14 mouse cellular contexts compared by ENCODE assay signal in genomic region chr5:91722982-91723381, GRCm38 (mm10).
A peak's percentile ranks its signal among the peaks of the same experiment; 100 is the strongest.
DNase-seq lines count a peak whose midpoint lies in the region; ATAC-seq and TF ChIP-seq lines count a peak whose summit lies in the region.
"Had no signal": no experiment of that assay in that cellular context is flagged by ENCODE, and none has a peak within 500 bp of the region (broad histone marks: within the 10 kb centered on the region; RNA-seq: fewer than 3 reads in every experiment).

No protein-coding gene starts in this region.

- peak overlapping the region; percentile 25; the same call in 1 of the 2 replicates for H3K27ac ChIP-seq in forebrain, embryonic 11.5 days (ENCODE audit: low read depth, low read length)
- H3K27ac ChIP-seq in forebrain, embryonic 13.5 days = no peak overlapping the region
- H3K27ac ChIP-seq in embryonic facial prominence, embryonic 12.5 days = peak overlapping the region; percentile 59
- no peak overlapping the region for H3K27ac ChIP-seq in hindbrain, postnatal 0 days
- H3K27ac ChIP-seq in midbrain, embryonic 14.5 days (replicated peaks; ENCODE audit: low read depth, low read length) = no peak overlapping the region
- H3K27ac ChIP-seq: left cerebral cortex, adult 2 months; liver, embryonic 15.5 days had no signal

- no peaks in the 10 kb centered on the region for H3K36me3 ChIP-seq in forebrain, embryonic 11.5 days (ENCODE audit: control insufficient read depth, insufficient read depth, low read length)
- H3K36me3 ChIP-seq in forebrain, embryonic 13.5 days (ENCODE audit: poor library complexity, severe bottlenecking) = no peaks in the 10 kb centered on the region
- no peaks in the 10 kb centered on the region for H3K36me3 ChIP-seq in embryonic facial prominence, embryonic 12.5 days
- H3K36me3 ChIP-seq in hindbrain, postnatal 0 days (ENCODE audit: insufficient read depth, low read length) = no peaks in the 10 kb centered on the region
- H3K36me3 ChIP-seq in midbrain, embryonic 14.5 days (ENCODE audit: control insufficient read depth, insufficient read depth, low read length) = no peaks in the 10 kb centered on the region
- H3K36me3 ChIP-seq: liver, embryonic 15.5 days had no signal

- H3K4me2 ChIP-seq in forebrain, embryonic 11.5 days (ENCODE audit: low read depth, low read length, severe bottlenecking) = no peak overlapping the region
- H3K4me2 ChIP-seq in forebrain, embryonic 13.5 days = no peak overlapping the region
- H3K4me2 ChIP-seq in embryonic facial prominence, embryonic 12.5 days (replicated peaks) = no peak overlapping the region
- H3K4me2 ChIP-seq in hindbrain, postnatal 0 days (ENCODE audit: low read depth, low read length) = no peak overlapping the region
- H3K4me2 ChIP-seq in midbrain, embryonic 14.5 days (ENCODE audit: low read length) = no peak overlapping the region
- H3K4me2 ChIP-seq: liver, embryonic 15.5 days had no signal

- TF ChIP-seq CTCF in hindbrain, postnatal 0 days (IDR thresholded peaks at IDR 0.05; ENCODE audit: low read depth) = no peak

- 0 out of 2 replicates have a peak, but pooled peaks have one; percentile 27 for ATAC-seq in forebrain, embryonic 11.5 days (replicated peaks; ENCODE audit: low FRiP score)
- ATAC-seq in forebrain, embryonic 13.5 days = no peak
- no peak for ATAC-seq in embryonic facial prominence, embryonic 12.5 days (ENCODE audit: insufficient number of reproducible peaks, insufficient read depth, low FRiP score, low TSS enrichment)
- no peak for ATAC-seq in hindbrain, postnatal 0 days
- peak; percentile 56; the same call in 1 of the 2 replicates for ATAC-seq in midbrain, embryonic 14.5 days (ENCODE audit: low FRiP score, low TSS enrichment)
- ATAC-seq: intestine, embryonic 16.5 days had no signal

- no peak overlapping the region for H3K4me3 ChIP-seq in forebrain, embryonic 11.5 days (ENCODE audit: low read depth, low read length)
- no peak overlapping the region for H3K4me3 ChIP-seq in forebrain, embryonic 13.5 days
- H3K4me3 ChIP-seq in embryonic facial prominence, embryonic 12.5 days = no peak overlapping the region
- H3K4me3 ChIP-seq in hindbrain, postnatal 0 days (ENCODE audit: low read length) = no peak overlapping the region
- no peak overlapping the region for H3K4me3 ChIP-seq in midbrain, embryonic 14.5 days (replicated peaks; ENCODE audit: low read depth, low read length)
- H3K4me3 ChIP-seq: left cerebral cortex, adult 2 months; liver, embryonic 15.5 days had no signal

- no peak for DNase-seq in forebrain, embryonic 11.5 days (ENCODE audit: low spot score)
- DNase-seq in hindbrain, postnatal 0 days (ENCODE audit: low spot score) = peak; percentile 7
- DNase-seq in midbrain, embryonic 14.5 days = peak; percentile 72
- no peak for DNase-seq in MN1 (ENCODE audit: low spot score)
- no peak for DNase-seq in ovary, adult 18-20 months (ENCODE audit: low spot score)
- DNase-seq in spleen, adult 12 weeks (ENCODE audit: low spot score) = no peak
- DNase-seq: adrenal gland, postnatal 36 days; gastrocnemius, postnatal 36 days; lung, postnatal 4 days had no signal

- no peaks in the 10 kb centered on the region for H3K9me3 ChIP-seq in forebrain, embryonic 11.5 days (ENCODE audit: control insufficient read depth, low read length)
- H3K9me3 ChIP-seq in forebrain, embryonic 13.5 days (replicated peaks) = no peaks in the 10 kb centered on the region
- H3K9me3 ChIP-seq in embryonic facial prominence, embryonic 12.5 days = no peaks in the 10 kb centered on the region
- no peaks in the 10 kb centered on the region for H3K9me3 ChIP-seq in hindbrain, postnatal 0 days (ENCODE audit: low read length)
- H3K9me3 ChIP-seq in midbrain, embryonic 14.5 days (ENCODE audit: control insufficient read depth, low read length) = no peaks in the 10 kb centered on the region
- H3K9me3 ChIP-seq: liver, embryonic 15.5 days had no signal

- no peak overlapping the region; the same call in 1 of the 2 replicates for H3K9ac ChIP-seq in forebrain, embryonic 11.5 days (ENCODE audit: low read length)
- H3K9ac ChIP-seq in forebrain, embryonic 13.5 days = no peak overlapping the region
- no peak overlapping the region for H3K9ac ChIP-seq in embryonic facial prominence, embryonic 12.5 days
- H3K9ac ChIP-seq in hindbrain, postnatal 0 days (replicated peaks; ENCODE audit: low read length) = no peak overlapping the region
- no peak overlapping the region for H3K9ac ChIP-seq in midbrain, embryonic 14.5 days (replicated peaks; ENCODE audit: low read length)
- H3K9ac ChIP-seq: liver, embryonic 15.5 days had no signal

- WGBS in forebrain, embryonic 11.5 days = 4% methylated on average over 5 of the region's 5 CpGs
- 2% methylated on average over 5 of the region's 5 CpGs for WGBS in forebrain, embryonic 13.5 days
- WGBS in embryonic facial prominence, embryonic 12.5 days = 7% methylated on average over 5 of the region's 5 CpGs
- 15% methylated on average over 5 of the region's 5 CpGs for WGBS in hindbrain, postnatal 0 days
- WGBS in midbrain, embryonic 14.5 days = 2% methylated on average over 5 of the region's 5 CpGs

- peaks cover 4% of the 10 kb centered on the region; the same call in 1 of the 2 replicates for H3K4me1 ChIP-seq in forebrain, embryonic 11.5 days (replicated peaks; ENCODE audit: control insufficient read depth, insufficient read depth, low read length)
- H3K4me1 ChIP-seq in forebrain, embryonic 13.5 days = no peaks in the 10 kb centered on the region
- H3K4me1 ChIP-seq in embryonic facial prominence, embryonic 12.5 days = peaks cover 12% of the 10 kb centered on the region
- no peaks in the 10 kb centered on the region for H3K4me1 ChIP-seq in hindbrain, postnatal 0 days (ENCODE audit: insufficient read depth, low read length)
- H3K4me1 ChIP-seq in midbrain, embryonic 14.5 days (ENCODE audit: control insufficient read depth, insufficient read depth, low read length) = no peaks in the 10 kb centered on the region

- no peaks in the 10 kb centered on the region for H3K27me3 ChIP-seq in forebrain, embryonic 11.5 days (ENCODE audit: control insufficient read depth, insufficient read depth, low read length)
- no peaks in the 10 kb centered on the region for H3K27me3 ChIP-seq in forebrain, embryonic 13.5 days
- no peaks in the 10 kb centered on the region for H3K27me3 ChIP-seq in embryonic facial prominence, embryonic 12.5 days
- no peaks in the 10 kb centered on the region for H3K27me3 ChIP-seq in hindbrain, postnatal 0 days (ENCODE audit: insufficient read depth, low read length)
- peaks cover 31% of the 10 kb centered on the region for H3K27me3 ChIP-seq in midbrain, embryonic 14.5 days (ENCODE audit: control insufficient read depth, insufficient read depth, low read length)
- H3K27me3 ChIP-seq: liver, embryonic 15.5 days had no signal

Comparison
In these comparisons a context has a peak if more than half of its experiments do, and no peak if none do; other contexts are left out.
1. ATAC-seq: peak in forebrain, embryonic 11.5 days (single experiment) and midbrain, embryonic 14.5 days (single experiment); none in forebrain, embryonic 13.5 days (single experiment), embryonic facial prominence, embryonic 12.5 days (single experiment) and hindbrain, postnatal 0 days (single experiment).
2. H3K27ac ChIP-seq: peak in forebrain, embryonic 11.5 days (single experiment) and embryonic facial prominence, embryonic 12.5 days (single experiment); none in forebrain, embryonic 13.5 days (single experiment), hindbrain, postnatal 0 days (single experiment) and midbrain, embryonic 14.5 days (single experiment).
3. DNase-seq: peak in hindbrain, postnatal 0 days (single experiment) and midbrain, embryonic 14.5 days (single experiment); none in forebrain, embryonic 11.5 days (single experiment), MN1 (single experiment), ovary, adult 18-20 months (single experiment) and spleen, adult 12 weeks (single experiment).